Mouse (Mus musculus): ENCODE measurements around the gene Cubn.
A peak's percentile ranks its signal among the peaks of the same experiment; 100 is the strongest.

GRCm38 (mm10) chr2:13275874-13276273, 215.7 kb downstream of the Cubn start:
- TF ChIP-seq CTCF (IDR thresholded peaks at IDR 0.05; ENCODE audit: low read depth) (peak; percentile 64), EP300 (IDR thresholded peaks at IDR 0.05; ENCODE audit: low read depth) (no peak)
